Mouse (Mus musculus) intestine, embryonic 16.5 days (tissue): ENCODE measurements around the gene Syngap1. TPM values are rescaled to one million over a fixed set of nuclear protein-coding genes. Genes with fewer than 3 reads are reported as not detected.
"Not testable (repeated sequence)": the region's sequence is repeated elsewhere in the genome, so short reads cannot be mapped to it uniquely, and the experiment has no call there.

Experiments used
- ATAC-seq: fragments of 200-750 bp; cut with Nextera tagmentation; 2 replicates; pipeline ENCODE4 v1.8.0; 2017; ENCODE audit warnings: moderate TSS enrichment, moderate library complexity
- H3K27ac ChIP-seq: fragments of 300-500 bp; sonication (generic); 2 replicates; pipeline ENCODE4 v1.5.1; 2014; ENCODE audit warnings: mild to moderate bottlenecking, low read length
- H3K27me3 ChIP-seq: fragments of 300-500 bp; sonication (generic); replicated peaks from 2 replicates; pipeline ENCODE4 v1.6.1; 2014; ENCODE audit warnings: low read length, control low read depth, mixed read lengths; ENCODE audit not compliant: control insufficient read depth, insufficient read depth
- H3K36me3 ChIP-seq: fragments of 300-500 bp; sonication (generic); 2 replicates; pipeline ENCODE4 v1.6.1; 2014; ENCODE audit warnings: low read length, control low read depth; ENCODE audit not compliant: control insufficient read depth, insufficient read depth
- H3K4me1 ChIP-seq: fragments of 300-500 bp; sonication (generic); 2 replicates; pipeline ENCODE4 v1.6.1; 2014; ENCODE audit warnings: low read length, control low read depth, mixed read lengths; ENCODE audit not compliant: control insufficient read depth, insufficient read depth
- H3K4me2 ChIP-seq: fragments of 300-500 bp; sonication (generic); 2 replicates; pipeline ENCODE4 v1.6.1; 2014; ENCODE audit warnings: low read depth, low read length, control low read depth
- H3K4me3 ChIP-seq: fragments of 300-500 bp; sonication (generic); 2 replicates; pipeline ENCODE4 v1.5.1; 2014; ENCODE audit warnings: mild to moderate bottlenecking, low read length
- H3K9ac ChIP-seq: fragments of 300-500 bp; sonication (generic); 2 replicates; pipeline ENCODE4 v1.6.1; 2014; ENCODE audit warnings: low read depth, low read length
- H3K9me3 ChIP-seq: fragments of 300-500 bp; sonication (generic); 2 replicates; pipeline ENCODE4 v1.6.1; 2016; ENCODE audit warnings: low read length, control low read depth; ENCODE audit not compliant: control insufficient read depth
- WGBS: fragments of 180-500 bp; shearing (Covaris S2); extraction: QIAGEN DNeasy Blood & Tissue Kit; methylation state at CpG from one replicate; pipeline ENCODE4 v1.1.7; 2014; 5-methylcytosine and 5-hydroxymethylcytosine counted together
- polyA plus RNA-seq: library from polyadenylated mRNA; unstranded; fragments of >200 nt; fragmentation: Nextera tagmentation; extraction: Ambion mirVana; gene quantifications from 2 replicates; pipeline ENCODE4 v1.2.1, GENCODE M21; 2015

Gene Syngap1
- polyA plus RNA-seq, 1 experiment from 2014 or later = 0.66 TPM

DNA sequence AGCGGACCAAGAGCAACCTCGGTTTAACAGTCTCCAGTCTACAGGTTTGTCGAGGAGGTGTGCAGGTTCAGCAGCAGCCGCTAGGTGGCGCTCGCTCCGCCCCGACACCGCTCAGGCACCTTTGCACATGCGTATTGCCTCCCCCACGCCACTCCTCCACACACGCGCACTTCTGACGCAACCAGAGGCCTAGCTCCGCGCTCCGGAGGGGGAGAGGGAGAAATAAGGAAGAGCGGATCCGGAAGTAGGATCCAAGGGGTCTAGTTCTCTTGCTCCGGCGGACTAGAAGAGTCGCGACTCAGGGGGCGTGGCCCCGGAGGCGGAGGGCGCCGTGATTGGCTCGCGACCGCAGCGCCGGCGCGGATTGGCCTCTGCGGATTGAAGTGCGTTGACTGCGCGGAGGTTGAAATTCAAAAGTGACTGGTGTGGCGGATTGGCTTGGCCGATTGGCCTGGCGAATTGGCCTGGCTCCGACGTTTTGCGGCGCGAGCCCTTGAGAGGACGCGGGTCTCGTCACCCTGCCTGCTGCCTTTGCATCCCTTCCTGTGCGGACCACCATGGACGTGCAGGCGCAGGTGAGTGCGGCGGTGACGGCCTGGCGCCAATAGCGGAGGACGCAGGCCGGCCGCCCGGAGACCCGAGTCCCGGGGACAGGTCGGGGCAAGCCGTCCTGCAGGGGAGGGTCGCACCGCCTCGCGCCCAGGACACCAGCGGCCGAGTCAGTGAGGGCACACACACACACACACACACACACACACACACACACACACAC is 24.2 kb upstream of the Syngap1 start, which contains the start of gene Kifc5b:
Gene Kifc5b (plus strand): TSS at position 381 of the 772 bp plus-strand sequence.
- ATAC-seq = peak; percentile 98
- peak within 1 kb of the TSS; percentile 68 for H3K27ac ChIP-seq
- H3K9me3 ChIP-seq = no peaks in the 10 kb centered on the region
- H3K27me3 ChIP-seq = no peaks in the 10 kb centered on the region
- peak within 1 kb of the TSS; percentile 76 for H3K9ac ChIP-seq
- peak within 1 kb of the TSS; percentile 73 for H3K4me3 ChIP-seq
- H3K4me2 ChIP-seq = peak within 1 kb of the TSS; percentile 54
- under 1% methylated on average over 66 of the region's 72 CpGs for WGBS
- H3K36me3 ChIP-seq = peaks cover 2% of the 10 kb centered on the region; the same call in 1 of the 2 replicates
- no peaks in the 10 kb centered on the region; the same call in 1 of the 2 replicates for H3K4me1 ChIP-seq

- not testable (repeated sequence) for H3K36me3 ChIP-seq, H3K4me1 ChIP-seq, ATAC-seq, H3K27ac ChIP-seq, H3K9me3 ChIP-seq, H3K27me3 ChIP-seq
- under 1% methylated on average over 12 of the region's 12 CpGs for WGBS
- Histone ChIP-seq H3K9ac (peak overlapping the region; percentile 76), H3K4me2 (peak overlapping the region; percentile 54), H3K4me3 (peak overlapping the region; percentile 73)
Measured at GRCm38 (mm10) chr17:26917560-26917959, 23.5 kb upstream of the Syngap1 start.

DNA sequence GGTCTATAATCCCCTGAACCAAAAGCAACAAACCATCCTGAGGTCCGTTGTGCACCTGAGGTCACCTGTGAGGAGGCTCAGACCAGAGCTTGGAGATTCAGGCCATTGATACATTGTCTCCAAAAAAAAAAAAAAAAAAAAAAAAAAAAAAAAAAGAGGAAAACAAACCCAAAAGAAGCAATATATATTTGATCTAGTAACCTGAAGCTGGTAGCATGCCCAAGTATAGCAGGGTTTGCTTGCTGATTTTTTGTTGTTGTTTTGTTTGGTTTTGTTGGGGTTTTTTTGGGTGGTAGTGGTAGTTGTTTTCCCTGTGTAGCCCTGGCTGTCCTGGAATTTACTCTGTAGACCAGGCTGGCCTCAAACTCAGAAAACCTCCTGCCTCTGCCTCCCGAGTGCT is 22.7 kb upstream of the Syngap1 start:
- ATAC-seq = no peak
- Histone ChIP-seq H3K9ac (peak overlapping the region; percentile 29; the same call in 1 of the 2 replicates), H3K27ac (no peak overlapping the region), H3K4me1 (no peaks in the 10 kb centered on the region; the same call in 1 of the 2 replicates), H3K36me3 (peaks cover 2% of the 10 kb centered on the region; the same call in 1 of the 2 replicates), H3K4me3 (peak overlapping the region; percentile 73), H3K27me3 (no peaks in the 10 kb centered on the region), H3K4me2 (peak overlapping the region; percentile 54), H3K9me3 (no peaks in the 10 kb centered on the region)
- WGBS = 79% methylated on average over 2 of the region's 2 CpGs

DNA sequence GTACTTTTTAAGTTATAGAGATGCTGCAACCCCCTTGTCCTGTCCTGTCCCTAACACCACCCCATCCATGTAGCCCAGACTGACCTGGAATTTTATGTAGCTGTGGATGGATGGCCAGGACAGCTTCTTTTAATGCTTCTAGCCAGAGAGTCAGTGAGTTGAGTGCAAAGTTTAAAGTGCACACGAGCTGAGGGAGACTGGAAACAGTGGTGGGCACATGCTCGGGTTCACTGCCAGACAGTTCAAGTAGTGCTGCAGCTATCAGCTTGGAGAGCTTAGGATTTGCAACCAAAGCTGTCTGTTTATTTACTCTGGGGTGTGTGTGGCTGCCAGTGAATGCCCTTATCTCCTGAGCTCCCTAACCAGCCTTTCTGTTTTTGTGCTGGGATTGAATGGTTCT is 21.5 kb upstream of the Syngap1 start:
- H3K4me1 ChIP-seq, H3K9me3 ChIP-seq, H3K4me2 ChIP-seq, H3K27me3 ChIP-seq, H3K4me3 ChIP-seq, ATAC-seq, H3K9ac ChIP-seq, H3K36me3 ChIP-seq, H3K27ac ChIP-seq: not testable (repeated sequence)
- 64% methylated on average over 2 of the region's 2 CpGs for WGBS

- WGBS = 92% methylated on average over 5 of the region's 6 CpGs
- not testable (repeated sequence) for H3K9ac ChIP-seq, H3K27ac ChIP-seq
Measured at GRCm38 (mm10) chr17:26922368-26922767, 18.7 kb upstream of the Syngap1 start.

GRCm38 (mm10) chr17:26925414-26925813 is 15.6 kb upstream of the Syngap1 start:
- WGBS = 97% methylated on average over 9 of the region's 9 CpGs
- H3K27ac ChIP-seq, H3K36me3 ChIP-seq, ATAC-seq, H3K4me1 ChIP-seq, H3K4me3 ChIP-seq, H3K27me3 ChIP-seq, H3K4me2 ChIP-seq, H3K9me3 ChIP-seq, H3K9ac ChIP-seq: not testable (repeated sequence)

More at GRCm38 (mm10) chr17:26922368-26922767, 18.7 kb upstream of the Syngap1 start:
- H3K4me3 ChIP-seq, H3K9me3 ChIP-seq, ATAC-seq, H3K4me2 ChIP-seq, H3K27me3 ChIP-seq, H3K36me3 ChIP-seq, H3K4me1 ChIP-seq: not testable (repeated sequence)

DNA sequence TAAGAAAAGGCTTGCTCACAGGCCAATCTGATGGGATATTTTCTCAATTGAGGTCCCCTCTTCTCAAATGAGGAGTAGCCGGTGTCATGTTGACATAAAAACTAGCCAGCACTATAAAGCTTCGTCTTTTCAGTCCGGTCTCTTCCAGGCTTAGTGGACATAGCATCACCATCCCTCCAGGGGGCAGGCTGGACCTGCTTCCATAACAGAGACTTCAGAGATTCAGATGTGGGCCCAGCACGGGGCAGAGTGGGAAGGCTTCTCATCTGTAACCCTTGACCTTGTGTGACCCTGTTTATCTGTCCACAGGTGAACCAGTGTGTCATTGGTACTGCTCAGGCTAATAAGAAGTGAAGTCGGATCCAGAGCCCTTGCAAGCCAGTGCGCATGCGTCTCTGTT is 9.3 kb upstream of the Syngap1 start:
- not testable (repeated sequence) for H3K9me3 ChIP-seq, H3K9ac ChIP-seq, H3K27me3 ChIP-seq, H3K4me2 ChIP-seq, H3K27ac ChIP-seq, ATAC-seq, H3K4me3 ChIP-seq
- WGBS = 51% methylated on average over 7 of the region's 7 CpGs
- Histone ChIP-seq H3K36me3 (peaks cover 14% of the 10 kb centered on the region), H3K4me1 (peaks cover 12% of the 10 kb centered on the region; the same call in 1 of the 2 replicates)

- Histone ChIP-seq H3K27ac (peak within 1 kb of the TSS; percentile 80), H3K36me3 (peaks cover 15% of the 10 kb centered on the region; the same call in 1 of the 2 replicates), H3K4me3 (peak within 1 kb of the TSS; percentile 76), H3K9me3 (no peaks in the 10 kb centered on the region), H3K4me2 (peak within 1 kb of the TSS; percentile 87), H3K27me3 (no peaks in the 10 kb centered on the region), H3K4me1 (peaks cover 19% of the 10 kb centered on the region), H3K9ac (peak within 1 kb of the TSS; percentile 77)
- ATAC-seq = peak; percentile 92
- under 1% methylated on average over 43 of the region's 43 CpGs for WGBS
Measured at GRCm38 (mm10) chr17:26932839-26933398, 8.1 kb upstream of the Syngap1 start, which contains the start of gene Phf1. Phf1 (plus strand) TSS chr17:26933052.

DNA sequence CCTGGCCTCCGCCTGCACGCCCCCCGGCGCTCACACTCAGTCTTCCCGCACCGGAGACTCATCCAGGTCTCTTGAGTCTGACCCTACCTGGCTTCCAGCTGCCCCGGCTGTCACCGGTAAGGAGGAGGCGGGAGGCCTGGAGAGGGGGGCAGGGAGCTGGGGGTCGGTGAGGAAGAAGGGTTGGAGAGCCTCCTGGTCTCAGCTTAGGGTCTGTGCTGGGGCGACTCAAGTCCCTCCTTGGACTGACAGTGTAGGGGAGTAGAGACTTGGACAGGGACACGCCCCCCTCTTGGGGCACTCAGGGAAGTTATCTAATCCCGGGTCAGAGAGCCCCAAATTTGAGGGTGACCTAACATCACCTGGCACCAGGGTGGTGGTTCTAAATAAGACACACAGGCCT is 7.6 kb upstream of the Syngap1 start:
- Histone ChIP-seq H3K9ac (peak overlapping the region; percentile 77), H3K27ac (peak overlapping the region; percentile 80), H3K9me3 (no peaks in the 10 kb centered on the region), H3K27me3 (no peaks in the 10 kb centered on the region), H3K4me3 (peak overlapping the region; percentile 76), H3K4me2 (peak overlapping the region; percentile 87), H3K4me1 (peaks cover 24% of the 10 kb centered on the region), H3K36me3 (peaks cover 15% of the 10 kb centered on the region; the same call in 1 of the 2 replicates)
- ATAC-seq = no peak; the same call in 1 of the 2 replicates
- whole genome bisulfite sequencing = 7% methylated on average over 13 of the region's 13 CpGs
